Mouse (Mus musculus) liver, postnatal 0 days (tissue): Measurements from ENCODE around the gene Retreg3. TPM values are rescaled to one million over a fixed set of nuclear protein-coding genes. Genes with fewer than 3 reads are reported as not detected.

Experiments
- ATAC-seq: fragments of 200-750 bp; cut with Nextera tagmentation; 2 replicates; pipeline ENCODE4 v1.8.0; 2017; ENCODE audit warnings: mild to moderate bottlenecking, moderate library complexity
- DNase-seq: peaks from one replicate; pipeline ENCODE4 v3.0.0-alpha.2; 2016
- H3K27ac ChIP-seq: fragments of 300-500 bp; sonication (generic); 2 replicates; pipeline ENCODE4 v1.5.1; 2014; ENCODE audit warnings: antibody characterized with exemption, moderate library complexity, mild to moderate bottlenecking, low read depth
- H3K27me3 ChIP-seq: fragments of 300-500 bp; sonication (generic); 2 replicates; pipeline ENCODE4 v1.6.1; 2014; ENCODE audit warnings: low read length, control low read depth, mixed read lengths; ENCODE audit not compliant: insufficient read depth
- H3K36me3 ChIP-seq: fragments of 300-500 bp; sonication (generic); replicated peaks from 2 replicates; pipeline ENCODE4 v1.6.1; 2014; ENCODE audit warnings: mild to moderate bottlenecking, control low read depth, low read length, moderate library complexity, mixed read lengths; ENCODE audit not compliant: insufficient read depth
- H3K4me1 ChIP-seq: fragments of 300-500 bp; sonication (generic); 2 replicates; pipeline ENCODE4 v1.6.1; 2014; ENCODE audit warnings: antibody characterized with exemption, mild to moderate bottlenecking, control low read depth; ENCODE audit not compliant: insufficient read depth
- H3K4me2 ChIP-seq: fragments of 300-500 bp; sonication (generic); 2 replicates; pipeline ENCODE4 v1.6.1; 2014; ENCODE audit warnings: low read depth, mild to moderate bottlenecking, low read length, moderate library complexity, mixed read lengths
- H3K4me3 ChIP-seq: fragments of 300-500 bp; sonication (generic); 2 replicates; pipeline ENCODE4 v1.5.1; 2014; ENCODE audit warnings: low read depth, low read length
- H3K9ac ChIP-seq: fragments of 300-500 bp; sonication (generic); replicated peaks from 2 replicates; pipeline ENCODE4 v1.6.1; 2014; ENCODE audit warnings: mild to moderate bottlenecking, moderate library complexity
- H3K9me3 ChIP-seq: fragments of 300-500 bp; sonication (generic); 2 replicates; pipeline ENCODE4 v1.6.1; 2016; ENCODE audit warnings: mild to moderate bottlenecking, control low read depth, low read length, mixed read lengths
- CTCF ChIP-seq: sonication (generic); IDR thresholded peaks from 2 replicates; pipeline ENCODE4 v1.5.1; 2016; ENCODE audit warnings: antibody characterized with exemption, low read depth
- EP300 ChIP-seq: IDR thresholded peaks from 2 replicates; pipeline ENCODE4 v1.6.1; 2016; ENCODE audit warnings: antibody characterized with exemption, low read depth, mild to moderate bottlenecking
- WGBS: fragments of 180-500 bp; shearing (Covaris S2); extraction: QIAGEN DNeasy Blood & Tissue Kit; methylation state at CpG from one replicate; pipeline ENCODE4 v1.1.7; 2014; ENCODE audit not compliant: insufficient replicate concordance; 5-methylcytosine and 5-hydroxymethylcytosine counted together
- polyA plus RNA-seq: library from polyadenylated mRNA; unstranded; fragments of >200 nt; fragmentation: Nextera tagmentation; extraction: Ambion mirVana; gene quantifications from 2 replicates; pipeline ENCODE4 v1.2.1, GENCODE M21; 2015

The Retreg3 gene
- polyA plus RNA-seq, 1 experiment from 2014 or later: 9.4 TPM

DNA sequence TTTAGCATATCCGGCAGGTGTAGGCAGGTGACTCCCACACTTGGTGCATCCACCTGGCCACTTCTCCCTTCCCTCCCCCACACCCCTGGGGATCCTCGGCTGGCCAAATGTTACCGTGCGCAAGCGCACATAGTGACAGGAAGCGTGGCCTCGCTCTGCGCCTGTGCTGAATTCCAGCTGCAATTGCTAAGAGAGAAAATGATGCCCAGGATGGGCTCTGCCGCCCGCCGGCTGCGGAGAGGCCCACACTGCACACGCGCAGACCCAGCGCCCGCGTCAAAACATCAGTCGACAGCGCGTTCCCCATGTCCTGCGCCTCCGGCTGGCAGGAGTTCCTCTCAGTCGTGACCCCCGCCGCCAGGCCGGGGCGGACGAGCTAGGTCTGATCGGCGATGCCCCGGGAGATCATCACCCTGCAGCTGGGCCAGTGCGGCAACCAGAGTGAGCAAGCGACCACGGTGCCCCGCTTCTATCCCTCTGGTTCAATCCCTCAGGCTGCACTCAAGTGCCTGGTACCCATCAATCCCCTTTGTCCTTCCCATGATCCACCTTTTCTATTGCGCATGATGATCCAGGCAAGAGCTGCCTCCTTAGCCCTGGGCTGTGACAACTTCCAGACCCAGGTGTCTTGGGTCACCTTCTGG lies 36.2 kb upstream of the Retreg3 start, which contains the start of gene Tubg2:
Gene Tubg2, plus strand, starts transcription at position 180 of the 644 bp plus-strand sequence.
- no peak within 1 kb of the TSS; the same call in 1 of the 2 replicates for H3K9ac ChIP-seq
- peaks cover 13% of the 10 kb centered on the region for H3K27me3 ChIP-seq
- ATAC-seq (peak; percentile 51; the same call in 1 of the 2 replicates), DNase-seq (peak; percentile 47)
- H3K4me2 ChIP-seq: peak within 1 kb of the TSS; percentile 57
- no peak within 1 kb of the TSS for H3K27ac ChIP-seq
- no peaks in the 10 kb centered on the region for H3K36me3 ChIP-seq
- TF ChIP-seq EP300: no peak
- no peak for TF ChIP-seq CTCF
- peak within 1 kb of the TSS; percentile 6; the same call in 1 of the 2 replicates for H3K4me3 ChIP-seq
- no peaks in the 10 kb centered on the region for H3K9me3 ChIP-seq
- peaks cover 3% of the 10 kb centered on the region; the same call in 1 of the 2 replicates for H3K4me1 ChIP-seq
- WGBS: 2% methylated on average over 36 of the region's 36 CpGs

DNA sequence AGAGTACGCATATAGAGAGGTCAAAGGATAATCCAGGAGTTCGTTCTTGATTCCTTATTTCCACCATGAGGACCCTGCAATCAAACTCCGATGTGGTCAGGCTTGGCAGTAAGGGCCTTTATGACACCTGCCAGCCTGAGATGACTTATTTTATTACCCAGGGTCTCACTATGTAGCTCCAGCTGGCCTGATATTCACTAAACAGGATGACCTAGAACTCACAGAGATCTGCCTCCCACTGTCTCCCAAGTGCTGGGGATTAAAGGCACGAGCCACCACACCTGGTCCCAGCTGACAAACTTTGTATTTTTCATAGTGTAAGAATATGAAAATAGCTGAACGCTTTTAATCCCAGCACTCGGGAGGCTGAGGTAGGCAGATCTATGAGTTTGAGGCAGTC lies 35.5 kb upstream of the Retreg3 start:
- ATAC-seq: no peak
- peaks cover 13% of the 10 kb centered on the region for H3K27me3 ChIP-seq
- H3K36me3 ChIP-seq: no peaks in the 10 kb centered on the region
- DNase-seq: no peak
- peaks cover 3% of the 10 kb centered on the region; the same call in 1 of the 2 replicates for H3K4me1 ChIP-seq
- TF ChIP-seq CTCF (no peak), EP300 (no peak)
- H3K9me3 ChIP-seq: no peaks in the 10 kb centered on the region
- no peak overlapping the region for H3K4me2 ChIP-seq
- no peak overlapping the region for H3K4me3 ChIP-seq
- 67% methylated on average over 6 of the region's 6 CpGs for WGBS
- no peak overlapping the region for H3K27ac ChIP-seq
- H3K9ac ChIP-seq: no peak overlapping the region

DNA sequence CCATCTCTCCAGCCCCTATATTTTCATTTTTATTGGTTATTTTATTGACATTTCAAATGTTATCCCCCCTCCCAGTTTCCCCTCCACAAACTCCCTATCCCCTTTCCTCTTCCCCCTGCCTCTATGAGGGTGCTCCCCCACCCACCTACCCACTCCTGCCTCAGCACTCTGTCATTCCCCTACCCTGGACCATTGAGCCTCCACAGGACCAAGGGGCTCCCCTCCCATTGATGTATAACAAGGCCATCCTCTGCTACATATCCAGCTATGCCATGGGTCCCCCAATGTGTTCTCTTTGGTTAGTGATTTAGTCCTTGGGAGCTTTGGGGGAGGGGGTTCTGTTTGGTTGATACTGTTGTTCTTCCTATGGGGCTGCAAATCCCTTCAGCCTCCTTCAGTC lies 35.0 kb upstream of the Retreg3 start:
- DNase-seq: no peak
- H3K4me2 ChIP-seq: no peak overlapping the region

DNA sequence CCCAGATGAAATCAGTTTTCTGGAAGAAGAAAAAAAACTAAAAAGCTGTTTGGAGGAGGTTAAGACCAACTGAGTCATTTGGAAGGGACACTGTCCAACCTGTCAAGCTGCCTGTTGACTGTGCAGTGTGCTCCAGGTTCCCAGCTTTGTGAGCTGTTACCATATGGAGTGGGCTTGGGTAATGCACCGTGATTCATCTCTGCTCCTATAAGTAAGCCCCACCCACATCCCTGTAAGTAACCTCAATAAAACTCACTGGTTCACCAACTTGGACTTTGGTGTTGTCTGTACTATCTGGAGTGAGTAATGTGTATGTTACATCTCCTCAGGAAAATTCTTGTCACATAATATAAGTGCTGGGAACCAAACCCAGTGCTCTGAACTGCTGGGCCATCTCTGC lies 33.1 kb upstream of the Retreg3 start:
- Histone ChIP-seq H3K9ac (no peak overlapping the region), H3K4me3 (no peak overlapping the region), H3K36me3 (no peaks in the 10 kb centered on the region), H3K27ac (no peak overlapping the region), H3K4me1 (peaks cover 3% of the 10 kb centered on the region; the same call in 1 of the 2 replicates), H3K4me2 (no peak overlapping the region), H3K27me3 (peaks cover 13% of the 10 kb centered on the region), H3K9me3 (no peaks in the 10 kb centered on the region)
- TF ChIP-seq CTCF: no peak
- TF ChIP-seq EP300: no peak
- ATAC-seq: no peak
- DNase-seq: no peak
- WGBS: 67% methylated on average over 1 of the region's 1 CpGs

More for the DNA sequence above, 35.0 kb upstream of the Retreg3 start:
- Histone ChIP-seq H3K9ac (no peak overlapping the region), H3K27me3 (peaks cover 13% of the 10 kb centered on the region), H3K4me1 (peaks cover 3% of the 10 kb centered on the region; the same call in 1 of the 2 replicates), H3K9me3 (no peaks in the 10 kb centered on the region), H3K27ac (no peak overlapping the region), H3K4me3 (no peak overlapping the region), H3K36me3 (no peaks in the 10 kb centered on the region)
- no peak for ATAC-seq
- TF ChIP-seq EP300 (no peak), CTCF (no peak)

DNA sequence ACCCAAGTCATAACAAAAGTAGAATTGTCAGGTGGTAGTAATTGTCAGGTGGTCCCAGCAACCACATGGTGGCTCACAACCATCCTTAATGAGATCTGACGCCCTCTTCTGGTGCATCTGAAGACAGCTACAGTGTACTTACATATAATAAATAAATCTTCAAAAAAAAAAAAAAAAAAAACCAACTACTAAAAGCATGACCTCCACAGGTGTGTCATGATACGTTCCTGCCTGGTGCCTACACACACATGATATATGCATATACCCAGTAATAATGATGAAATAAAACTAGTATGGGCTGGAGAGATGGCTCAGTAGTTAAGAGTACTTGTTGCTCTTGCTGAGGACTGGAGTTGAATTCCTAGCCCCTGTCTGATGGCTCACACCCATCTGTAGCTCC lies 31.4 kb upstream of the Retreg3 start:
- H3K27ac ChIP-seq: no peak overlapping the region
- no peak overlapping the region for H3K4me2 ChIP-seq
- DNase-seq (no peak), ATAC-seq (no peak)
- H3K9ac ChIP-seq: no peak overlapping the region
- no peaks in the 10 kb centered on the region for H3K36me3 ChIP-seq
- peaks cover 13% of the 10 kb centered on the region for H3K27me3 ChIP-seq
- H3K4me1 ChIP-seq: peaks cover 1% of the 10 kb centered on the region; the same call in 1 of the 2 replicates
- 48% methylated on average over 2 of the region's 2 CpGs for WGBS
- no peak overlapping the region for H3K4me3 ChIP-seq
- no peak for TF ChIP-seq EP300
- TF ChIP-seq CTCF: no peak
- H3K9me3 ChIP-seq: no peaks in the 10 kb centered on the region

DNA sequence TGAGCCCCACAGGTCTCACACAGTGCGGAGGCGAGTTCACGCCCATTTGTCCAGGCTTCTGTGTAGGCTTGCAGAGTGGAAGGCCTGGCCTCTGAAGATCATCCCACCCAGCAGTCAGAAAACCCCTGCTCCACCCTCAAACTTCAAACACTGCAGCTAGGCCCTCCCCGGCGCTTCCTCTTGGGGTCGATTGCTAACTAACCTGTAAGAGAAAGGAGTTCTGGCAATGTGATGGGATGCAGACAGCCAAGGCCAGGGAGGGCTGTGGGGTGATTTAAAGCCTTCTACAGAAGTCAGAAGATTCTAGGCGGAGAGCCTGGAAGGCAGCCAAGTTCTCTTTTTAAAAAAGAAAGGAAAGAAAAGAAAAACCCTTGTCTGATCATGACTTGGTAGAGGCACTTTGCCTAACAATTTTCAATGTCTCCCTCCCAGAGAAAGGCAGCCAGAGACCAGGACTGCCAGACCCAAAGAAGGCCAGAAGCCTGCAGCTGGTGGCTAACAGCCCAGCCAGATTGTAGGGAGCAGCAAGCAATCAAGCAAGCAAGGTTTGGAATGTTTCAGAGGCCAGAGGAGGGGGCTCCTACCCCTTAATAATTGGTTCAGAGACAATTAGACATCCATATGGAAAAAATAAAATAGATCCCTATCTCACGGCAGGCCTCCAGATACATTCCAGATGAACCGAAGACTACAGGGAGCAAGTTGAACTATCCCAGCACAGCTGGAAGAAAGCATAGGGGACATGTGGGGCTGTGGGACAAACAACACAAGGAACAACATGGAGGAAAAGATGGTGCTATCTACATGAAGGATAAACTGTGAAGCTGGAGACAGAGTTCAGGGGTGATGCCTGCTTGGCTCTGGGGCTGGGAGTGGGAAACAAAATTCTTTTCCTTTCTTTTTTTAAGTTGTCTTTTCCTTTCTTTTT lies 29.7 kb upstream of the Retreg3 start:
- H3K4me1 ChIP-seq: no peaks in the 10 kb centered on the region
- no peak overlapping the region for H3K4me2 ChIP-seq
- no peak overlapping the region for H3K9ac ChIP-seq
- DNase-seq (no peak), ATAC-seq (no peak)
- TF ChIP-seq EP300 (no peak), CTCF (no peak)
- 0 out of 2 replicates have a peak, but pooled peaks cover 2% of the 10 kb centered on the region for H3K27me3 ChIP-seq
- no peak overlapping the region for H3K4me3 ChIP-seq
- 56% methylated on average over 9 of the region's 9 CpGs for WGBS
- no peaks in the 10 kb centered on the region for H3K9me3 ChIP-seq
- H3K36me3 ChIP-seq: no peaks in the 10 kb centered on the region
- no peak overlapping the region for H3K27ac ChIP-seq
